Mouse (Mus musculus): ENCODE data around the gene Ufsp1. TPM values are rescaled to one million over a fixed set of nuclear protein-coding genes. Genes with fewer than 3 reads are reported as not detected.
A peak's percentile ranks its signal among the peaks of the same experiment; 100 is the strongest.

Ufsp1 gene
- polyA plus RNA-seq, 1 experiment = 4.4 TPM

- TF ChIP-seq POLR2A (IDR thresholded peaks at IDR 0.05; ENCODE audit: low read depth, low read length) (no peak), CTCF (IDR thresholded peaks at IDR 0.05; ENCODE audit: borderline replicate concordance, insufficient read depth, low read length) (no peak)
- no peaks in the 10 kb centered on the region for H3K4me1 ChIP-seq (ENCODE audit: control insufficient read depth, insufficient read depth, low read length)
- no peak overlapping the region for H3K27ac ChIP-seq (ENCODE audit: insufficient read depth, low read length)
- no peak overlapping the region for H3K4me3 ChIP-seq (ENCODE audit: insufficient read depth, low read length)
Measured at GRCm38 (mm10) chr5:137330910-137331309, 36.5 kb downstream of the Ufsp1 start.

GRCm38 (mm10) chr5:137332857-137333511 is 38.6 kb downstream of the Ufsp1 start:
- H3K27ac ChIP-seq (ENCODE audit: insufficient read depth, low read length) = no peak overlapping the region
- H3K4me3 ChIP-seq (ENCODE audit: insufficient read depth, low read length) = peak overlapping the region; percentile 60
- no peaks in the 10 kb centered on the region for H3K4me1 ChIP-seq (ENCODE audit: control insufficient read depth, insufficient read depth, low read length)
- TF ChIP-seq CTCF (IDR thresholded peaks at IDR 0.05; ENCODE audit: borderline replicate concordance, insufficient read depth, low read length) (no peak), POLR2A (IDR thresholded peaks at IDR 0.05; ENCODE audit: low read depth, low read length) (no peak; the same call in 1 of the 2 replicates)

- Histone ChIP-seq H3K27ac (ENCODE audit: insufficient read depth, low read length) (no peak within 1 kb of the TSS), H3K4me3 (ENCODE audit: insufficient read depth, low read length) (peak within 1 kb of the TSS; percentile 60), H3K4me1 (ENCODE audit: control insufficient read depth, insufficient read depth, low read length) (no peaks in the 10 kb centered on the region)
- peak; percentile 59; the same call in 1 of the 2 replicates for TF ChIP-seq POLR2A (IDR thresholded peaks at IDR 0.05; ENCODE audit: low read depth, low read length)
- TF ChIP-seq CTCF (IDR thresholded peaks at IDR 0.05; ENCODE audit: borderline replicate concordance, insufficient read depth, low read length) = peak; percentile 74; the same call in 1 of the 2 replicates
Measured at GRCm38 (mm10) chr5:137333512-137334174, 39.2 kb downstream of the Ufsp1 start, which contains the start of gene Slc12a9. TSS of gene Slc12a9 (minus strand) at chr5:137333597.

GRCm38 (mm10) chr5:137334317-137334716 is 39.9 kb downstream of the Ufsp1 start:
- TF ChIP-seq CTCF (IDR thresholded peaks at IDR 0.05; ENCODE audit: borderline replicate concordance, insufficient read depth, low read length) (no peak), POLR2A (IDR thresholded peaks at IDR 0.05; ENCODE audit: low read depth, low read length) (no peak)
- no peak overlapping the region for H3K4me3 ChIP-seq (ENCODE audit: insufficient read depth, low read length)

GRCm38 (mm10) chr5:137335066-137335465 is 40.6 kb downstream of the Ufsp1 start:
- H3K4me1 ChIP-seq (ENCODE audit: control insufficient read depth, insufficient read depth, low read length) = no peaks in the 10 kb centered on the region
- no peak overlapping the region for H3K4me3 ChIP-seq (ENCODE audit: insufficient read depth, low read length)
- TF ChIP-seq CTCF (IDR thresholded peaks at IDR 0.05; ENCODE audit: borderline replicate concordance, insufficient read depth, low read length) = no peak
- TF ChIP-seq POLR2A (IDR thresholded peaks at IDR 0.05; ENCODE audit: low read depth, low read length) = no peak
- H3K27ac ChIP-seq (ENCODE audit: insufficient read depth, low read length) = no peak overlapping the region

More at GRCm38 (mm10) chr5:137334317-137334716, 39.9 kb downstream of the Ufsp1 start:
- Histone ChIP-seq H3K27ac (ENCODE audit: insufficient read depth, low read length) (no peak overlapping the region), H3K4me1 (ENCODE audit: control insufficient read depth, insufficient read depth, low read length) (no peaks in the 10 kb centered on the region)

- Histone ChIP-seq H3K4me1 (ENCODE audit: control insufficient read depth, insufficient read depth, low read length) (no peaks in the 10 kb centered on the region), H3K27ac (ENCODE audit: insufficient read depth, low read length) (no peak overlapping the region), H3K4me3 (ENCODE audit: insufficient read depth, low read length) (no peak overlapping the region)
- TF ChIP-seq POLR2A (IDR thresholded peaks at IDR 0.05; ENCODE audit: low read depth, low read length) (no peak), CTCF (IDR thresholded peaks at IDR 0.05; ENCODE audit: borderline replicate concordance, insufficient read depth, low read length) (no peak)
Measured at GRCm38 (mm10) chr5:137337190-137337589, 42.8 kb downstream of the Ufsp1 start.

GRCm38 (mm10) chr5:137338256-137338655 is 43.8 kb downstream of the Ufsp1 start:
- no peaks in the 10 kb centered on the region for H3K4me1 ChIP-seq (ENCODE audit: control insufficient read depth, insufficient read depth, low read length)
- no peak for TF ChIP-seq CTCF (IDR thresholded peaks at IDR 0.05; ENCODE audit: borderline replicate concordance, insufficient read depth, low read length)
- peak; percentile 63 for TF ChIP-seq POLR2A (IDR thresholded peaks at IDR 0.05; ENCODE audit: low read depth, low read length)
- peak overlapping the region; percentile 72 for H3K27ac ChIP-seq (ENCODE audit: insufficient read depth, low read length)
- peak overlapping the region; percentile 31 for H3K4me3 ChIP-seq (ENCODE audit: insufficient read depth, low read length)

GRCm38 (mm10) chr5:137338663-137339289 is 44.3 kb downstream of the Ufsp1 start:
- TF ChIP-seq POLR2A (IDR thresholded peaks at IDR 0.05; ENCODE audit: low read depth, low read length) (no peak; the same call in 1 of the 2 replicates), CTCF (IDR thresholded peaks at IDR 0.05; ENCODE audit: borderline replicate concordance, insufficient read depth, low read length) (no peak)
- peak overlapping the region; percentile 31 for H3K4me3 ChIP-seq (ENCODE audit: insufficient read depth, low read length)
- H3K4me1 ChIP-seq (ENCODE audit: control insufficient read depth, insufficient read depth, low read length) = no peaks in the 10 kb centered on the region
- peak overlapping the region; percentile 72 for H3K27ac ChIP-seq (ENCODE audit: insufficient read depth, low read length)

GRCm38 (mm10) chr5:137339290-137339979 is 45.0 kb downstream of the Ufsp1 start:
- TF ChIP-seq CTCF (IDR thresholded peaks at IDR 0.05; ENCODE audit: borderline replicate concordance, insufficient read depth, low read length) = no peak
- TF ChIP-seq POLR2A (IDR thresholded peaks at IDR 0.05; ENCODE audit: low read depth, low read length) = no peak
- Histone ChIP-seq H3K4me1 (ENCODE audit: control insufficient read depth, insufficient read depth, low read length) (no peaks in the 10 kb centered on the region), H3K4me3 (ENCODE audit: insufficient read depth, low read length) (no peak overlapping the region), H3K27ac (ENCODE audit: insufficient read depth, low read length) (no peak overlapping the region)

Data from embryonic fibroblast, embryonic 13.5 days (primary cell).